Mouse (Mus musculus): ENCODE measurements around the gene Mb21d2. TPM values are rescaled to one million over a fixed set of nuclear protein-coding genes. Genes with fewer than 3 reads are reported as not detected.

Gene Mb21d2
- polyA plus RNA-seq, 1 experiment from 2014 or later: 11.1 TPM

- Histone ChIP-seq H3K4me3 (no peak overlapping the region), H3K27me3 (peaks cover 32% of the 10 kb centered on the region; the same call in 1 of the 2 replicates), H3K9ac (no peak overlapping the region), H3K4me2 (no peak overlapping the region), H3K9me3 (no peaks in the 10 kb centered on the region), H3K27ac (no peak overlapping the region; the same call in 1 of the 2 replicates), H3K4me1 (replicated peaks) (peaks cover 59% of the 10 kb centered on the region), H3K36me3 (no peaks in the 10 kb centered on the region)
- WGBS: 42% methylated on average over 9 of the region's 9 CpGs
- 0 out of 2 replicates have a peak, but pooled peaks have one; percentile 29 for ATAC-seq (ENCODE audit: low FRiP score)
Observed at GRCm38 (mm10) chr16:28877162-28877662, 52.3 kb downstream of the Mb21d2 start.

- Histone ChIP-seq H3K4me3 (no peak overlapping the region), H3K9ac (no peak overlapping the region), H3K27me3 (peaks cover 31% of the 10 kb centered on the region), H3K4me1 (replicated peaks) (peaks cover 70% of the 10 kb centered on the region), H3K4me2 (no peak overlapping the region), H3K27ac (no peak overlapping the region), H3K36me3 (no peaks in the 10 kb centered on the region), H3K9me3 (no peaks in the 10 kb centered on the region)
- no peak for ATAC-seq (ENCODE audit: low FRiP score)
- 58% methylated on average over 8 of the region's 8 CpGs for WGBS
Observed at GRCm38 (mm10) chr16:28873404-28873895, 56.0 kb downstream of the Mb21d2 start.

GRCm38 (mm10) chr16:28870860-28871259 lies 58.6 kb downstream of the Mb21d2 start:
- Histone ChIP-seq H3K4me1 (replicated peaks) (peaks cover 63% of the 10 kb centered on the region), H3K9me3 (no peaks in the 10 kb centered on the region), H3K27me3 (peaks cover 29% of the 10 kb centered on the region), H3K27ac (no peak overlapping the region), H3K36me3 (no peaks in the 10 kb centered on the region), H3K9ac (no peak overlapping the region), H3K4me2 (no peak overlapping the region), H3K4me3 (no peak overlapping the region)
- ATAC-seq (ENCODE audit: low FRiP score): no peak
- WGBS: 59% methylated on average over 9 of the region's 9 CpGs

GRCm38 (mm10) chr16:28870456-28870855 lies 59.0 kb downstream of the Mb21d2 start:
- H3K27me3 ChIP-seq: peaks cover 26% of the 10 kb centered on the region
- H3K9me3 ChIP-seq: no peaks in the 10 kb centered on the region
- H3K4me2 ChIP-seq: no peak overlapping the region
- no peak overlapping the region for H3K4me3 ChIP-seq
- ATAC-seq (ENCODE audit: low FRiP score): no peak
- no peaks in the 10 kb centered on the region for H3K36me3 ChIP-seq
- no peak overlapping the region for H3K9ac ChIP-seq
- peaks cover 63% of the 10 kb centered on the region for H3K4me1 ChIP-seq (replicated peaks)
- WGBS: 74% methylated on average over 5 of the region's 5 CpGs
- no peak overlapping the region for H3K27ac ChIP-seq

- no peaks in the 10 kb centered on the region for H3K9me3 ChIP-seq
- 81% methylated on average over 9 of the region's 9 CpGs for WGBS
- no peak overlapping the region for H3K4me3 ChIP-seq
- ATAC-seq (ENCODE audit: low FRiP score): no peak
- H3K27me3 ChIP-seq: peaks cover 22% of the 10 kb centered on the region
- H3K27ac ChIP-seq: no peak overlapping the region
- peaks cover 62% of the 10 kb centered on the region for H3K4me1 ChIP-seq (replicated peaks)
- H3K9ac ChIP-seq: no peak overlapping the region
- H3K4me2 ChIP-seq: no peak overlapping the region
- H3K36me3 ChIP-seq: no peaks in the 10 kb centered on the region
Observed at GRCm38 (mm10) chr16:28868864-28869263, 60.6 kb downstream of the Mb21d2 start.

- ATAC-seq (ENCODE audit: low FRiP score): 0 out of 2 replicates have a peak, but pooled peaks have one; percentile 21
- Histone ChIP-seq H3K36me3 (no peaks in the 10 kb centered on the region), H3K9me3 (no peaks in the 10 kb centered on the region), H3K4me1 (replicated peaks) (peaks cover 45% of the 10 kb centered on the region), H3K27ac (no peak overlapping the region), H3K4me2 (no peak overlapping the region), H3K9ac (no peak overlapping the region), H3K4me3 (no peak overlapping the region), H3K27me3 (peaks cover 27% of the 10 kb centered on the region)
- 38% methylated on average over 8 of the region's 8 CpGs for WGBS
Observed at GRCm38 (mm10) chr16:28866584-28867295, 62.7 kb downstream of the Mb21d2 start.

GRCm38 (mm10) chr16:28863616-28864015 lies 65.9 kb downstream of the Mb21d2 start:
- H3K4me2 ChIP-seq: no peak overlapping the region
- WGBS: 79% methylated on average over 6 of the region's 6 CpGs
- peaks cover 26% of the 10 kb centered on the region for H3K27me3 ChIP-seq
- no peak for ATAC-seq (ENCODE audit: low FRiP score)
- H3K9ac ChIP-seq: no peak overlapping the region
- H3K36me3 ChIP-seq: no peaks in the 10 kb centered on the region
- no peak overlapping the region for H3K27ac ChIP-seq
- no peak overlapping the region for H3K4me3 ChIP-seq
- peaks cover 29% of the 10 kb centered on the region for H3K4me1 ChIP-seq (replicated peaks)
- no peaks in the 10 kb centered on the region for H3K9me3 ChIP-seq

GRCm38 (mm10) chr16:28862093-28862492 lies 67.4 kb downstream of the Mb21d2 start:
- Histone ChIP-seq H3K4me1 (replicated peaks) (peaks cover 25% of the 10 kb centered on the region), H3K4me3 (no peak overlapping the region), H3K9me3 (no peaks in the 10 kb centered on the region), H3K36me3 (no peaks in the 10 kb centered on the region), H3K9ac (no peak overlapping the region), H3K4me2 (no peak overlapping the region), H3K27me3 (peaks cover 31% of the 10 kb centered on the region), H3K27ac (no peak overlapping the region)
- 79% methylated on average over 7 of the region's 7 CpGs for WGBS
- ATAC-seq (ENCODE audit: low FRiP score): no peak

GRCm38 (mm10) chr16:28859678-28860077 lies 69.8 kb downstream of the Mb21d2 start:
- H3K27me3 ChIP-seq: peaks cover 28% of the 10 kb centered on the region
- no peak overlapping the region for H3K4me3 ChIP-seq
- H3K27ac ChIP-seq: no peak overlapping the region
- H3K4me1 ChIP-seq (replicated peaks): peaks cover 22% of the 10 kb centered on the region
- H3K9me3 ChIP-seq: no peaks in the 10 kb centered on the region
- H3K9ac ChIP-seq: no peak overlapping the region
- H3K4me2 ChIP-seq: no peak overlapping the region
- no peaks in the 10 kb centered on the region for H3K36me3 ChIP-seq
- 31% methylated on average over 7 of the region's 7 CpGs for WGBS
- ATAC-seq (ENCODE audit: low FRiP score): no peak

- Histone ChIP-seq H3K27me3 (peaks cover 28% of the 10 kb centered on the region), H3K4me1 (replicated peaks) (peaks cover 22% of the 10 kb centered on the region), H3K9me3 (no peaks in the 10 kb centered on the region), H3K4me3 (no peak overlapping the region), H3K36me3 (no peaks in the 10 kb centered on the region), H3K9ac (no peak overlapping the region), H3K4me2 (no peak overlapping the region), H3K27ac (no peak overlapping the region)
- ATAC-seq (ENCODE audit: low FRiP score): no peak
- WGBS: 75% methylated on average over 7 of the region's 7 CpGs
Observed at GRCm38 (mm10) chr16:28859009-28859288, 70.5 kb downstream of the Mb21d2 start.

GRCm38 (mm10) chr16:28858210-28859008 lies 71.1 kb downstream of the Mb21d2 start:
- H3K4me3 ChIP-seq: no peak overlapping the region
- WGBS: 83% methylated on average over 18 of the region's 18 CpGs
- no peak for ATAC-seq (ENCODE audit: low FRiP score)

GRCm38 (mm10) chr16:28851409-28851821 lies 78.1 kb downstream of the Mb21d2 start:
- H3K27ac ChIP-seq: peak overlapping the region; percentile 77
- WGBS: 12% methylated on average over 11 of the region's 11 CpGs
- peak overlapping the region; percentile 38 for H3K4me2 ChIP-seq
- peaks cover 33% of the 10 kb centered on the region for H3K4me1 ChIP-seq (replicated peaks)
- H3K9ac ChIP-seq: 0 out of 2 replicates have a peak overlapping the region, but pooled peaks have one; percentile 24
- no peak overlapping the region for H3K4me3 ChIP-seq
- ATAC-seq (ENCODE audit: low FRiP score): peak; percentile 94
- peaks cover 41% of the 10 kb centered on the region for H3K27me3 ChIP-seq
- H3K36me3 ChIP-seq: peaks cover 6% of the 10 kb centered on the region; the same call in 1 of the 2 replicates
- 0 out of 2 replicates have a peak, but pooled peaks cover 7% of the 10 kb centered on the region for H3K9me3 ChIP-seq

More at GRCm38 (mm10) chr16:28858210-28859008, 71.1 kb downstream of the Mb21d2 start:
- Histone ChIP-seq H3K9me3 (no peaks in the 10 kb centered on the region), H3K27ac (no peak overlapping the region), H3K4me1 (replicated peaks) (peaks cover 22% of the 10 kb centered on the region), H3K4me2 (no peak overlapping the region), H3K27me3 (peaks cover 34% of the 10 kb centered on the region), H3K9ac (no peak overlapping the region), H3K36me3 (no peaks in the 10 kb centered on the region)

Data from hindbrain, embryonic 13.5 days (tissue).